Mouse (Mus musculus) liver, embryonic 15.5 days (tissue): ENCODE results near the gene Klhdc8a. TPM values are rescaled to one million over a fixed set of nuclear protein-coding genes. Genes with fewer than 3 reads are reported as not detected.
A peak's percentile ranks its signal among the peaks of the same experiment; 100 is the strongest.

Source experiments
- ATAC-seq: fragments of 200-750 bp; cut with Nextera tagmentation; 2 replicates; pipeline ENCODE4 v1.8.0; 2017; ENCODE audit warnings: moderate number of reproducible peaks, mild to moderate bottlenecking, moderate library complexity; ENCODE audit not compliant: insufficient read depth
- H3K27ac ChIP-seq: fragments of 300-500 bp; sonication (generic); replicated peaks from 2 replicates; pipeline ENCODE4 v1.5.1; 2015; ENCODE audit warnings: mild to moderate bottlenecking, inconsistent platforms
- H3K27me3 ChIP-seq: fragments of 300-500 bp; sonication (generic); 2 replicates; pipeline ENCODE4 v1.6.1; 2015; ENCODE audit warnings: mild to moderate bottlenecking, inconsistent platforms
- H3K36me3 ChIP-seq: fragments of 300-500 bp; sonication (generic); replicated peaks from 2 replicates; pipeline ENCODE4 v1.6.1; 2015; ENCODE audit warnings: moderate library complexity, mild to moderate bottlenecking, inconsistent platforms
- H3K4me1 ChIP-seq: fragments of 300-500 bp; sonication (generic); replicated peaks from 2 replicates; pipeline ENCODE4 v1.6.1; 2015; ENCODE audit warnings: inconsistent platforms
- H3K4me2 ChIP-seq: fragments of 300-500 bp; sonication (generic); 2 replicates; pipeline ENCODE4 v1.6.1; 2015; ENCODE audit warnings: moderate library complexity, mild to moderate bottlenecking, inconsistent platforms
- H3K4me3 ChIP-seq: fragments of 300-500 bp; sonication (generic); replicated peaks from 2 replicates; pipeline ENCODE4 v1.5.1; 2015; ENCODE audit warnings: mild to moderate bottlenecking, inconsistent platforms
- H3K9ac ChIP-seq: fragments of 300-500 bp; sonication (generic); 2 replicates; pipeline ENCODE4 v1.6.1; 2015; ENCODE audit warnings: moderate library complexity, mild to moderate bottlenecking, inconsistent platforms
- H3K9me3 ChIP-seq: fragments of 300-500 bp; sonication (generic); replicated peaks from 2 replicates; pipeline ENCODE4 v1.6.1; 2016; ENCODE audit warnings: inconsistent platforms
- WGBS: fragments of 180-500 bp; shearing (Covaris S2); methylation state at CpG from one replicate; pipeline ENCODE4 v1.1.7; 2015; ENCODE audit warnings: mixed read lengths; ENCODE audit not compliant: insufficient replicate concordance; 5-methylcytosine and 5-hydroxymethylcytosine counted together
- polyA plus RNA-seq: library from polyadenylated mRNA; unstranded; fragments of >200 nt; fragmentation: Nextera tagmentation; extraction: Ambion mirVana; gene quantifications from 2 replicates; pipeline ENCODE4 v1.2.1, GENCODE M21; 2015

Klhdc8a gene
- polyA plus RNA-seq, 1 experiment from 2014 or later = 0.07 TPM

DNA sequence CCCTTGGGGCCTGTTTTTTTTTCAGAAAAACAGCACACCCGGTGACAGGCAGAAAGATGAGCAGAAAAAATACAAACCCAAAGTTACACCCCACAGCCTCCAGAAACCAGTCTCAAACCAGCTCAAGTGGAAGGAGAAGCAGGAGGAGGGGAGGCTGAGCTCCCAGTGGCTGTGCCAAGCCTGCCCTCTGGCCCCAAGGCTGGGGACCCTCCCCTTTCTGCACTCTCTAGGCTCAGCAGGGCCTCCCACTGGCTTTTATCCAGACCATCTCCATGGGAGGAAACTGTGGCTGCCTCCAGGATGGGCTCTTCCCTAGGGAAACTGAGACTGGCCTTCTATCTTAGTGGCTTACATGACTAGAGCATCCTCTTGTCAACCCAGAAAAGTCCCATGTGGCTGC lies 58.4 kb downstream of the Klhdc8a start:
- WGBS = 73% methylated on average over 1 of the region's 1 CpGs
- no peak overlapping the region for H3K4me3 ChIP-seq
- H3K9me3 ChIP-seq = no peaks in the 10 kb centered on the region
- H3K36me3 ChIP-seq = peaks cover 94% of the 10 kb centered on the region
- H3K4me2 ChIP-seq = no peak overlapping the region
- H3K4me1 ChIP-seq = peaks cover 65% of the 10 kb centered on the region
- no peak overlapping the region for H3K9ac ChIP-seq
- peak overlapping the region; percentile 46 for H3K27ac ChIP-seq
- no peaks in the 10 kb centered on the region for H3K27me3 ChIP-seq
- peak; percentile 1; the same call in 1 of the 2 replicates for ATAC-seq

Other genes with a start within 250 kb of the Klhdc8a start
- 3.7 and 4.6 TPM in 2 replicates for gene Mfsd4a, start 230.6 kb upstream of the Klhdc8a start, polyA plus RNA-seq
- 1.3 TPM in 2 replicates for gene Cdk18, start 158.9 kb upstream of the Klhdc8a start, polyA plus RNA-seq
- gene Lemd1, start 107.2 kb upstream of the Klhdc8a start, polyA plus RNA-seq = not detected in 2 replicates
- not detected in 2 replicates for gene AC124108.1, start 107.2 kb upstream of the Klhdc8a start, polyA plus RNA-seq
- gene Gm10188, start 68.9 kb upstream of the Klhdc8a start, polyA plus RNA-seq = not detected in 2 replicates
- 3.1 and 3.6 TPM in 2 replicates for gene Nuak2, start 17.5 kb downstream of the Klhdc8a start, polyA plus RNA-seq
- gene Tmcc2, start 92.7 kb downstream of the Klhdc8a start, polyA plus RNA-seq = 598 and 710 TPM in 2 replicates
- gene Dstyk, start 118.9 kb downstream of the Klhdc8a start, polyA plus RNA-seq = 4.5 and 5.3 TPM in 2 replicates
- gene Rbbp5, start 178.7 kb downstream of the Klhdc8a start, polyA plus RNA-seq = 21.5 and 24.1 TPM in 2 replicates
- 0.67 and 0.99 TPM in 2 replicates for gene Tmem81, start 207.6 kb downstream of the Klhdc8a start, polyA plus RNA-seq
- 0.03 and 0.06 TPM in 2 replicates for gene Cntn2, start 244.6 kb downstream of the Klhdc8a start, polyA plus RNA-seq